ENCODE assay signal across 14 mouse cellular contexts in genomic region chr13:44811021-44811420, GRCm38 (mm10).
"Had no signal": no experiment of that assay in that cellular context is flagged by ENCODE, and none has a peak within 500 bp of the region (broad histone marks: within the 10 kb centered on the region; RNA-seq: fewer than 3 reads in every experiment).

No protein-coding gene starts in this region.

- H3K36me3 ChIP-seq: limb, embryonic 12.5 days; limb, embryonic 15.5 days; midbrain, embryonic 12.5 days; midbrain, embryonic 15.5 days; neural tube, embryonic 13.5 days had no signal

- ATAC-seq: liver, postnatal 0 days; lung, postnatal 0 days; midbrain, embryonic 15.5 days had no signal

- H3K27me3 ChIP-seq: limb, embryonic 12.5 days; limb, embryonic 15.5 days; midbrain, embryonic 12.5 days; midbrain, embryonic 15.5 days; neural tube, embryonic 13.5 days had no signal

- DNase-seq: kidney, adult 2 months; kidney, postnatal 25 days; left cerebral cortex, postnatal 4 days; liver, postnatal 0 days; lung, embryonic 14.5 days; thymus, adult 18-20 months; thymus, postnatal 14 days; thymus, postnatal 4 days had no signal
